Mouse (Mus musculus) mouse trophoblast stem cell (cell line): ENCODE data around the gene Zbtb20.

Source experiments
- in situ Hi-C, 2 experiments: fragments of 300-500 bp; cut with MseI, MboI; formaldehyde crosslinking; loops; 2 replicates in 1 of 2; 3 replicates in 1 of 2; pipeline ENCODE4 v1.15.1; 2025

Zbtb20 gene

GRCm38 (mm10) chr16:42875852-42875980 is at the start of gene Zbtb20:
Gene Zbtb20, plus strand, starts transcription at chr16:42875881.
- in situ Hi-C loops = no loop called here

GRCm38 (mm10) chr16:42835940-42836339 is 39.7 kb upstream of the Zbtb20 start:
- in situ Hi-C loops = no loop called here

- in situ Hi-C loops = no loop called here
Measured at GRCm38 (mm10) chr16:42836404-42837120, 39.1 kb upstream of the Zbtb20 start.

DNA sequence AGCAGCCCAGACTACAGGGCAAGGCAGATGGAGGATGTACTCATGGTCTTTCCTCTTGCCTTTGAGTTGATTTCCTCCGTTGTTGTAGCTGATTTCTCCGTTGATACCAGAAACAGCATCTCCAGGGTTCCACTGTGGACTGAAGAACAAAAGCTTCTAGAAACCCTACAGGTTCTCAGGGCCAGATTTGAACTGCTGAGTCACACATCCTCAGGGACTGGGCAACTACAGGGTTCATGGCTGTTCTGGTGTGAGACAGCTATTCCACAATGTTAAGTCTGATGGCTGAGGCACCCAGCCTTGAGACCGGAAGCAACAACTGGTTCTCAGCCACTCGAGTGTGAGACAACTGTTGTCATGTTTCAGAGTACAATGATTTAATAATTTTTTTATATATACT is 37.5 kb upstream of the Zbtb20 start:
- in situ Hi-C loops = no loop called here

DNA sequence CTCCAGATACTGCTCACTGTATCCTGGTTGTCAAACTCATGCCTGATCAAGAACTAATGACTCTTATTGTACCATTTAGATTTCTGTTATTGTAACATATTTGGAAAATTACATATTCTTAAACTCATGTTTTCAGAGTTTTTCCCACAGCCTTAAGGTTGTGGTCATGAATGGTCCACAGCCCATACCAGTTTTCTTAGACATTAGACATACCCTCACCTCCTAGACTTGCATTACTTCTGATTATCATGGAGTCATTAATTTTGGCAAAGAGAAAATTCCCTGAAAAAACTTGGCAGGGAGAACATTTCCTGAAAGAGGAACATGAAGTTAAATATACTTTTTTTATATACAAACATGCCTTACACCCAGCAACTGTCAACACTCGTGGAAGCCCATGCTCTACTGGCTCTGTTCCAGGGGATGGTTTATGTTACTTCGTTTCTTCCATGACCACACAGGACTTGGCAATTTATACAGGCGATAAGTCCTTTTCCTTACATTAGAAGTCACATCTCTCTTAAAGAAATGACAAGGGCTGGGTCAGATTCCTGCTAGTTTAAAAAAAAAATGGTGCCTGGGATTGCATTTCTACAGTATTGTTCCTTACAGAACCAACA is 18.0 kb upstream of the Zbtb20 start:
- in situ Hi-C loops = no loop called here

GRCm38 (mm10) chr16:42859251-42859650 is 16.4 kb upstream of the Zbtb20 start:
- in situ Hi-C loops = no loop called here

GRCm38 (mm10) chr16:42863231-42863630 is 12.4 kb upstream of the Zbtb20 start:
- in situ Hi-C loops = no loop called here

DNA sequence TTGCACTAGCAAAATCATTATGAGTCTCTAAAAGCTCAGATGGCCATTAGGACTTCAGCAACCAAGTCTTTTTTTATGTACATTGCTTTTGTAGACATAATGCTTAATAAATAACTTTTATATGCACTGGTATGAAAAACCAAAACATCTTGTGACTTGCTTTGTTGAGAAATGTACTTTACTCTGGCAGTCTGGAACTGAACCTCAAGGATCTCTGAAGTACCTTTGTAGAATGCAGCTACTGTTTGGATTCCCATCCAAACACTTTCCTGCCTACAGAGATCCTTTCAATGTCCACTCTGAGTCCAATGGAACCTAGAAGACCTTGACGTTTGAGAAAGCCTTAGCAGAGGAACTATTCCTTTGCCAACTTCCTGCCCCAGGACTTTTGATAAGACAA is 9.6 kb upstream of the Zbtb20 start:
- in situ Hi-C loops = no loop called here

DNA sequence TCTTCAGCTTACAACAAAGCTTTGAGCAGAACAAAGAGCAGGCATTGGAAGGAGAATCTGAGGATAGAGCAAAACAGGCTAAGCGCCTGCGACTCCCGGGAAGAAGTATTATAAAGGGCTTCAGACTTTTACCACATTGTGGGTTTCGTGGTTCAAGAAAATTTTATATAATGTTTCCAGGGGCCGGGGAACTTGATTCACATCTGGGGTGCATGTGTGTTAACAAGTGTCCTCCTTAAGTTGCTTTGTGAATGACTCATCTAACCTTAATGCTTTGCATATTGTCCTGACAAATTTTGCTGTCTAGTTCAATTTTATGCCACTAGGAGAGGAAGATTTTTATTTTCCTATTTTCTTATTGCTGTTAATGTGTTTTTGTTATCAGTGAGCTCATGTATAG is 3.6 kb upstream of the Zbtb20 start:
- in situ Hi-C loops = no loop called here

- in situ Hi-C loops = no loop called here
Measured at GRCm38 (mm10) chr16:42873942-42874341, 1.7 kb upstream of the Zbtb20 start.

- in situ Hi-C loops = no loop called here
Measured at GRCm38 (mm10) chr16:42874456-42874855, 1.2 kb upstream of the Zbtb20 start.

GRCm38 (mm10) chr16:42874910-42875851 is 500 bp upstream of the Zbtb20 start:
- in situ Hi-C loops = no loop called here

- in situ Hi-C loops = no loop called here
Measured at GRCm38 (mm10) chr16:42876021-42877000, 630 bp downstream of the Zbtb20 start.

DNA sequence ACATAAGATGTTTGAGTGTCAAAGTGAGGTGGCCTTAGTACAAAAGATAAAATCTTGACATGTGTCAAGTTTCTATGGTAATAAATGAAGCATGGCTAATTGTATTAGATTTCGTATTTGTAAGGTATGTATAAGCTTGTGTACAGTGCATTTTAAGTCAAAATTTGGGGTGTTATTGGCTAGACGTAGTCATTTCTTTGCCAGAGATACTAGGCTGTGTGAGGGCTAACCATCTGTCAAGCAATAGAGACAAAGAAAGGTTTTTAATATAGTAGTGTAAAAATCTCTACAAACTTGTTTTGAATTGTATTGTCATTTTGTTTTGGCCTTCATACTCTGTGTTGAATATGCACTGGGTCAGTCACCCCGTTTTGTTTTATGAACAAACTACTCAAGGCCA is 4.4 kb downstream of the Zbtb20 start:
- in situ Hi-C loops = no loop called here

GRCm38 (mm10) chr16:42885538-42885937 is 9.9 kb downstream of the Zbtb20 start:
- in situ Hi-C loops = no loop called here

DNA sequence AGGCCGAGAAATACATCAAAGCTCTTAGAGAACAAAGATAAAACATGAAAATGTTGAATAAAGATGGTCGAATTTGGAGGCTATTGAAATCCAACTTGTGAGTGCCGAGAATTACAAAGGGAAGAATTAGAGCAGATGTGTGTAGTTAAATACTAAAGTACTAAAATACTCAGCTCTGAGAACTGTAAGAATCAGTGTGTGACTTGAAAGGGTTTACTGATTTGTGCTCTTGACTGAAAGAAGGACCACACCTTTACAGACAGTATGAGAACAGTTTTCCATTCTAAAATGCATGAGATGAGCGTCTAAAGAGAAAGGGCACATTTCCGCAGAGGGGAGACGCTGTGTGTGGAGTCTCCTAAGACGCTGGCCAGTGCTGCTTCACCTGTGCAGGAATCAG is 10.3 kb downstream of the Zbtb20 start:
- in situ Hi-C loops = no loop called here

- in situ Hi-C loops = no loop called here
Measured at GRCm38 (mm10) chr16:42897125-42897693, 21.5 kb downstream of the Zbtb20 start.

GRCm38 (mm10) chr16:42900328-42900727 is 24.6 kb downstream of the Zbtb20 start:
- in situ Hi-C loops = loop anchor here (25.0 kb wide), 1 partner anchor 613 kb away; no protein-coding TSS in a partner anchor

DNA sequence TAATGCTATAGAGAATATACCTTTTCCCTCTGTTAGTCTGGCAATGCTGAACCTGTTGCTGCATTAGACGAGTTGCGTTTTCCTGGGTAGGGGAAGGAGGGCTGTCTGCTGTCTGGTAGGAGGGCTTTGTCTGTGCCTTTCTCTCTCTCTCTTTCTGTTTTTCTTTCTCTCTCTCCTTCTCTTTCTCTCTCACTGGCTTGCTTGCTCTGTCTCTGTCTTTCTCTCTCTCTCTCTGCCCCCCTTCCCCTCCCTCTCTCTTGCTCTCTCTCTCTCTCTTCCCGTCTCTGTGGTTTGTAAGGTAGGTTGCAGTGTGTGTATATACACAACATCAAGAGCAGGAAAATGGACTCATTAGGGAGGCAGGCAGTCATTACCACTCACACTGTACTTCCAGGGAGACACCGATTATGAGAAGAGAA is 31.6 kb downstream of the Zbtb20 start:
- in situ Hi-C loops = loop anchor here (25.0 kb wide), 1 partner anchor 620 kb away; no protein-coding TSS in a partner anchor

GRCm38 (mm10) chr16:42908381-42908780 is 32.7 kb downstream of the Zbtb20 start:
- in situ Hi-C loops = loop anchor here (25.0 kb wide), 1 partner anchor 621 kb away; no protein-coding TSS in a partner anchor

DNA sequence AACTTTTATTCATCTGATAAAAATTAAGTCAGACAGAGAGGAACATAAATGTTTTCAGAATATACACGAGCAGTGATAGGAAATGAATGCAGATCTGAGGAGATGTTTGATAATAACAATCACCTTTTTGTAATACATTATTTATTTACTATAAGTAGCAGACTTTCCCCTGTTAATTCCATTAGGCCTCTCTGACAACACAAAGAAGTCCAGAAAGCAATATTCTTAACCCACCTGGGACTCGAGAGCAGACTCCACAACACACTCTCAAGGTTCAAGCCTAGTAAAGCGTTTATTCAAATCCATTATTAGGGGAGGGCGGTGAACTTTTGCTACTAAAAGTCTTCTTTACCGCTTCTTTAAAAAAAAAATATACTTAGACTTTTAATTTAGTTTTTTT is 33.2 kb downstream of the Zbtb20 start:
- in situ Hi-C loops = loop anchor here (25.0 kb wide), 1 partner anchor 622 kb away; no protein-coding TSS in a partner anchor
